Mouse (Mus musculus): ENCODE data around the gene Gm10439. TPM values are rescaled to one million over a fixed set of nuclear protein-coding genes. Genes with fewer than 3 reads are reported as not detected.

Gm10439 gene
- not detected for polyA plus RNA-seq (2017; shearing (Covaris generic))

DNA sequence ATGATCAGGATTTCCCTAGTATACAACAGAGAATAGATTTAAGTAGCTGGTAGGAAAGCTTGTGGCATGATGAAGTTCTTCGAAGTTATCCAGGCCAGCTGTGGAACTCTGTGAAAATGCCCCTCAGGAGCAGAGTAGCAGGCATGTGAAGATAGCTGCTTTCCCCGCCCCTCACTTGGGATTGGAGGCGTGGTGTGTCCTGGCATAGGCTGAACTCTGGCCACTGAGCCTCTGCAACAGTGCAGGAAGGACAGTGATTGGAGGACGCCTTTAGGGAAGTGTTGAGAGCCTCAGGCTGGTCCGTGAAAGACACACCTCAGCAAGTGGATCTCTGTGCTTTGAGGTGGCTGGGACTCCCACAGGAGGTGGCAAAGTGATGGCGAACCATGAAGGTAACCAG lies at the start of gene Gm10439:
Gene Gm10439, plus strand, starts transcription at position 301 of the 400 bp plus-strand sequence.

Other genes starting within 250 kb of the Gm10439 start
- not detected for gene Gm15085, start 147.0 kb upstream of the Gm10439 start, polyA plus RNA-seq (2017; shearing (Covaris generic))
- gene Gm15097, start 189.9 kb downstream of the Gm10439 start, polyA plus RNA-seq (2017; shearing (Covaris generic)): not detected